Comparison of ENCODE assay signal across 8 mouse cellular contexts in the genomic region with DNA sequence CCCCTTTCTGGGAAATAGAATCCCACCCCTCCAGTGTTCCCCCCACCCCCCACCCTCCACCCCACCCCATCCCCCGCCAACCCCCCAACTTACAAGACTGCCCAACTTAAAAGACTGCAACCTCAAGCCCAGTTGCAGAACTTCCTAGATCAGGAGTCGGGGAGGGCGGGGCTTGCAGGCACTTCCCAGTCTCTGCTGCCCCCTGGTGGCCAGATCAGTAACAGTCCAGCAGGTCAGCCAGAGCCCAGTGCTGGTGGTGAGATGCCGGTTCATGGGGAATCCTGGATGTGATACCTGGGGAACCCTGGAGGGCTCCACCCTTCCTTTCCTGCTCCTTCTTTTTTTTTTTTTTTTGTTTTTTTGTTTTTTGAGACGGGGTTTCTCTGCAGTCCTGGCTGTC. TPM values are rescaled to one million over a fixed set of nuclear protein-coding genes. Genes with fewer than 3 reads are reported as not detected.
DNase-seq lines count a peak whose midpoint lies in the region; ATAC-seq and TF ChIP-seq lines count a peak whose summit lies in the region.

No protein-coding gene starts in this region.

- no peak overlapping the region for H3K27ac ChIP-seq in neural tube, embryonic 15.5 days (replicated peaks)
- no peak overlapping the region for H3K27ac ChIP-seq in kidney, adult 2 months (ENCODE audit: insufficient read depth, low read depth, low read length)
- no peak overlapping the region for H3K27ac ChIP-seq in limb, embryonic 11.5 days (replicated peaks; ENCODE audit: low read depth, low read length)
- H3K27ac ChIP-seq in midbrain, embryonic 14.5 days (replicated peaks; ENCODE audit: low read depth, low read length) = no peak overlapping the region

- H3K4me2 ChIP-seq in neural tube, embryonic 15.5 days = no peak overlapping the region
- H3K4me2 ChIP-seq in limb, embryonic 11.5 days (ENCODE audit: low read depth, severe bottlenecking) = no peak overlapping the region
- H3K4me2 ChIP-seq in midbrain, embryonic 14.5 days (ENCODE audit: low read length) = no peak overlapping the region

- WGBS in neural tube, embryonic 15.5 days = 3% methylated on average over 5 of the region's 5 CpGs
- 0% methylated on average over 5 of the region's 5 CpGs for WGBS in kidney, adult 2 months
- WGBS in limb, embryonic 11.5 days = 4% methylated on average over 5 of the region's 5 CpGs
- WGBS in midbrain, embryonic 14.5 days = 4% methylated on average over 5 of the region's 5 CpGs

- peak; percentile 95 for TF ChIP-seq CTCF in kidney, adult 2 months (conservative IDR thresholded peaks at IDR 0.05; ENCODE audit: insufficient read depth, insufficient read length, low read depth, low read length)

- H3K9me3 ChIP-seq in neural tube, embryonic 15.5 days (replicated peaks) = no peaks in the 10 kb centered on the region
- no peaks in the 10 kb centered on the region for H3K9me3 ChIP-seq in limb, embryonic 11.5 days (ENCODE audit: control insufficient read depth, low read length)
- H3K9me3 ChIP-seq in midbrain, embryonic 14.5 days (ENCODE audit: control insufficient read depth, low read length) = no peaks in the 10 kb centered on the region; the same call in 1 of the 2 replicates

- H3K27me3 ChIP-seq in neural tube, embryonic 15.5 days (replicated peaks) = no peaks in the 10 kb centered on the region
- no peaks in the 10 kb centered on the region for H3K27me3 ChIP-seq in kidney, adult 2 months (replicated peaks; ENCODE audit: control insufficient read depth, insufficient read depth, low read length)
- H3K27me3 ChIP-seq in limb, embryonic 11.5 days (ENCODE audit: control insufficient read depth, insufficient read depth, low read length) = no peaks in the 10 kb centered on the region
- H3K27me3 ChIP-seq in midbrain, embryonic 14.5 days (ENCODE audit: control insufficient read depth, insufficient read depth, low read length) = no peaks in the 10 kb centered on the region

- no peaks in the 10 kb centered on the region for H3K36me3 ChIP-seq in neural tube, embryonic 15.5 days
- no peaks in the 10 kb centered on the region for H3K36me3 ChIP-seq in kidney, adult 2 months (ENCODE audit: control insufficient read depth, insufficient read depth, low read length)
- no peaks in the 10 kb centered on the region for H3K36me3 ChIP-seq in limb, embryonic 11.5 days (ENCODE audit: control insufficient read depth, insufficient read depth, low read length)
- H3K36me3 ChIP-seq in midbrain, embryonic 14.5 days (ENCODE audit: control insufficient read depth, insufficient read depth, low read length) = no peaks in the 10 kb centered on the region

- H3K4me3 ChIP-seq in neural tube, embryonic 15.5 days (replicated peaks) = no peak overlapping the region
- no peak overlapping the region for H3K4me3 ChIP-seq in kidney, adult 2 months (ENCODE audit: insufficient read depth, low read depth, low read length)
- H3K4me3 ChIP-seq in limb, embryonic 11.5 days (ENCODE audit: low read depth, low read length) = no peak overlapping the region
- H3K4me3 ChIP-seq in midbrain, embryonic 14.5 days (replicated peaks; ENCODE audit: low read depth, low read length) = no peak overlapping the region

- no peak overlapping the region for H3K9ac ChIP-seq in neural tube, embryonic 15.5 days (replicated peaks)
- H3K9ac ChIP-seq in limb, embryonic 11.5 days (ENCODE audit: low read length) = no peak overlapping the region
- H3K9ac ChIP-seq in midbrain, embryonic 14.5 days (replicated peaks; ENCODE audit: low read length) = no peak overlapping the region

- peak; percentile 95 for DNase-seq in neural tube, embryonic 10.5 days (ENCODE audit: extremely low spot score, low spot score)
- peak; percentile 83 for DNase-seq in embryo, embryonic 11.5 days (ENCODE audit: low read depth, low spot score)
- DNase-seq in gastrocnemius, postnatal 4 days (ENCODE audit: low spot score in 2 of 2) = peak; percentile 87 to 92
- peak; percentile 93 for DNase-seq in kidney, adult 2 months
- peak; percentile 98 for DNase-seq in limb, embryonic 11.5 days (ENCODE audit: low spot score)
- peak; percentile 95 for DNase-seq in midbrain, embryonic 14.5 days
- peak; percentile 86 to 94 for DNase-seq in spleen, postnatal 14 days (ENCODE audit: low spot score in 2 of 2)

- TF ChIP-seq POLR2A in kidney, adult 2 months (IDR thresholded peaks at IDR 0.05; ENCODE audit: low read depth, low read length) = no peak

- ATAC-seq in neural tube, embryonic 15.5 days (ENCODE audit: low FRiP score) = no peak
- ATAC-seq in limb, embryonic 11.5 days (ENCODE audit: insufficient number of reproducible peaks, low FRiP score, low TSS enrichment, low read depth) = no peak
- peak; percentile 51; the same call in 1 of the 2 replicates for ATAC-seq in midbrain, embryonic 14.5 days (ENCODE audit: low FRiP score, low TSS enrichment)

- H3K4me1 ChIP-seq in neural tube, embryonic 15.5 days = peaks cover 12% of the 10 kb centered on the region
- no peaks in the 10 kb centered on the region for H3K4me1 ChIP-seq in kidney, adult 2 months (ENCODE audit: control insufficient read depth, insufficient read depth, low read length)
- H3K4me1 ChIP-seq in limb, embryonic 11.5 days (ENCODE audit: control insufficient read depth, insufficient read depth, low read length) = peaks cover 3% of the 10 kb centered on the region
- peaks cover 11% of the 10 kb centered on the region for H3K4me1 ChIP-seq in midbrain, embryonic 14.5 days (ENCODE audit: control insufficient read depth, insufficient read depth, low read length)

RNA-seq across cellular contexts. Expression of a gene that starts 23.1 kb away (rescaled TPM):
- polyA plus RNA-seq in neural tube, embryonic 15.5 days (2015; fragmentation: Nextera tagmentation; extraction: Ambion mirVana) = 1.3 and 5.4 TPM in 2 replicates
- 1 to 10 TPM; 2.1 to 2.4 TPM for total RNA-seq in gastrocnemius, postnatal 4 days (2021)
- polyA plus RNA-seq in kidney, adult 2 months (2012; rRNA removed) = 10.7 and 12.5 TPM in 2 replicates
- polyA plus RNA-seq in limb, embryonic 11.5 days (2014; fragmentation: Nextera tagmentation; extraction: Ambion mirVana) = 2.8 and 3.3 TPM in 2 replicates
- 0.62 and 1.2 TPM in 2 replicates for polyA plus RNA-seq in midbrain, embryonic 14.5 days (2014; fragmentation: Nextera tagmentation; extraction: Ambion mirVana)
